Mouse (Mus musculus) urinary bladder, postnatal 25 days (tissue): ENCODE measurements around the gene Gpr107.
A peak's percentile ranks its signal among the peaks of the same experiment; 100 is the strongest.

ENCODE experiments used
- DNase-seq: peaks from one replicate; pipeline ENCODE4 v3.0.0; 2022; ENCODE audit warnings: low spot score

Gpr107 gene

DNA sequence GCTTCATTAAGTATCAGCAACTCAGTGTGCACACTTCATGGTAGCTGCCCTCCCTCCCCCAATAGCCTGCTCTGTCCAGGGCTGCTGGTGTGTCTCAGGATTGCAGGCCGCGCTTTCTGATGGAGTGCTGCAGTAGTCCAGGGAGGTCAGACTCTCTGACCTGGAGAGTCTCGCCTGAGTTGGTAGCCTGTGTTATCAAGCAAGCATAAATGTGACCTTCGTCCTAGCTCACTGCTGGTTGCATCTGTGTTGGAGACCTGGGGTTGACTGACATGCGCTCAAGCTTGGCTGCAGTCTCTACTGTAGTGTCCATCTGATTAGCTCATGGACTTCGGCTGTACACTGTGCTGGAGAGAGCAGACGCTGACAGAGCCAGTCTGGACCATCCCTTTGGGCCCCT lies 49.7 kb downstream of the Gpr107 start:
- DNase-seq, result no peak

DNA sequence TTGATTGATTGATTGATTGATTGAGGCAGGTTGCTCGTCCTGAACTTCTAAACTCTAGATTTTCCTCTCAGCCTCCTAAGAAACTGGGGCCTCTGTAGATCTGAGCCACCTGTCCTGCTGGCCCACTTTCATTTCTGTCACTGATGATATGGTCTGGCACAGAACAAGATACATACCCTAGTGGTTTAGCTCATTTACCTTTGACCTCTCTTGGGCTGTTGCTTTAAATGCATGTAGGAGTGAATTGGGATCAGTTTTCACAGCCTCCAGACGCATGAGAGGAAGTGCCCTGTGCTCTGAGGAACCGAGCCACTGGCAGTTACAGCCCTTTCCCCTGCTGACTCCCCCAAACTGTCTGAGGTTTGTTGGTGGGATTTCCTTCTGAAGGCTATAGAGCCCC lies 50.2 kb downstream of the Gpr107 start:
- no peak for DNase-seq

DNA sequence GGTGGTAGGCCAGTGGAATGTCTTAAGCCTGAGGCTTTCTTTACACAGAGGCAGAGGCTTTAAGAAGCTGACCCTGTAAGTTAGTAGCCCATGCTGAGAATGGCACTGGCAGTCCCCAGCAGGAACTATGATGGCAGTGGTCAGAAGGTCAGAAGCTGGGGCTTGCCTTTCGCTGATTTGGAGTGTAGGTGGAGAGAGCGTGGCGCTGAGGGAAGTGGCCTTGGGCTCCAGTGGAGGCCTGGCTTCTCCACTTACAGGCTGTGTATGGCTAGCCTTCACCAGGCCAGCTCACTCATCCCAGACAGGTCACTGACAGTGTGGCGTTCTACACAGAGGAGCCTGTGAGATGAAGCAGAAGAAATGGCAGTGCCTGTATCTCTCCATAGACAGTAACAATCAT lies 50.8 kb downstream of the Gpr107 start:
- DNase-seq, result no peak

DNA sequence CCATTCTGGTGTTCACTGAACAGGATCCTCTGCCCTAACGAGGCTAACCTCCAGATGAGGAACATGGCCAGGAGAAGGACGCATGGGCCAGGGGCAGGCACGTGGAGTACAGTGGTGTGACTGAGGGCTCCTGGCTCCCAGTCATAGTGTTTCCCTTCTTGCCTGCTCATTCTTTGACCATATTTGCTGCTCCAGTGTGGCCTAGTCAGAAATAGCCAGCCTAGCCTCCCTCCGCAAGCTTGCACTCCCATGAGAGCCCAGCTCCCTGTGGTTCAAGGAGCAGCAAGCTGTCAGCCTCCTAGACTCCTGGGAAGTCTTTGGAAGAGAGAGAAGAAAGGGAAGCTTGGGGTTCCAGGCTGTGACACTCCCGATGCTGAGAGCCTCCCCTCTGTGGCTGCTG lies 52.6 kb downstream of the Gpr107 start:
- DNase-seq, result no peak

DNA sequence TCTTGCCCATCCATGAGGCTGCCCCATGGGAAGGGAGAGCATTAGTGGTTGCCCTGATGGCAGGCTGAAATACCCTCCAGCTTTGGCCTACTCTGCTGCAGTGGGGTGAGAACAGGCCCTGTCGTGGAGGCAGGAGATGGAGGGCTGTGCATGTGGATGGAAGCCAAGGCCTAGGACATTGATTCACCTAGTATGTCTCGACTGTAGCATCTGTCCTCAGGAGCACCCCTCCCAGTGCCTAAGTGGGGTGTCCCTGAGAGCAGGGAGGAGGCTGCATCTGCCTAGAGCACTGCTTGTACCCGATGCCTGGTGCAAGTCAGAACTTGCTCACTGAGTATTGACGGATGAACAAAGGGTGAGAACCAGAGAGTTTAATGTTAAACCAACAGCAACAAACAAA lies 54.1 kb downstream of the Gpr107 start:
- no peak for DNase-seq

DNA sequence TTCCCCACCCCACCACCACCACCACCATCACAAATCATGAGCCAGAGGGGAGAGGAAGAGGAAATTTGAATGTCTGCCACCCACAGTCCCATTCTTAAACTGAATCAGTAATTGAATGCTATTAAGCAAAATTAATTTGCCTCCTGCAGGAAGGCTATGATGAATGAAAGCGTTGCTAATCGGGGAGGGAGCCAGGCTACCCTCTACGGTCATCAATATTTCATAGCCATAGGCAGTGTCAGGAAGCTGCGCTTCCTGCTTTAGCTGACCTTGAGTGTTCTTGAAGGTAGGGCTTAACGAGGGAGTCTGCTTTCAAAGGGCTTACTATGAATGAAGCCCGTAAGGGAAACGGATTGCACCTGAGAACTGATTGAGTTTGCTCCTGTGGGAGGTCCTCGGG lies 54.8 kb downstream of the Gpr107 start:
- no peak for DNase-seq

DNA sequence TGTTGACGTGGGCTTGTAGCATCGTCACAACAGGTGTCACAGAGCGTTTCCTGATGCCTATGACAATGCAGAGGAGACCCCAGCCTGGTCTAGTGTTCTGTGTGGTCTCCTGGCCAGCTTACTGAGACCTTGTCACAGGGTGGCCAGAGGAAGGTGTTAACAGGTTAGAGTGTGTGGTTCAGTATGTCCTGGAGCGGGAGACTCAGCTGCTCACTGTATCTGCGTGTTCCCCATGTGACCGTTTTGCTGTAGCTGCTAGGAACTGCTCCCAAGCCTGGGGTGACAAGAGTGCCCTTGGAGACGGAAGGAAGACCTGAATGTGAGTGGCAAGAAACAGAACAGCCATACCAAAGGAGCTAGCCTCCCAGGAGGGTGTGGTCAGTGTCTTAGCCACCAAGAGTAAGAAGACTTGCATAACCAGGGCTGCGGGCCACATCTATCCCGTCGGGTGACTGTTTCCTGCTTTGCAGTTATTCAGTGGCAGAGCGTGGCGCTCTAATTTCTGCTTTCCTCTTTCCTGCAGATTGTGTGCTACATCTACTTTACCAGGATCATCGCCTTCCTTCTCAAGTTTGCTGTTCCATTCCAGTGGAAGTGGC lies 56.5 kb downstream of the Gpr107 start:
- DNase-seq, result no peak

DNA sequence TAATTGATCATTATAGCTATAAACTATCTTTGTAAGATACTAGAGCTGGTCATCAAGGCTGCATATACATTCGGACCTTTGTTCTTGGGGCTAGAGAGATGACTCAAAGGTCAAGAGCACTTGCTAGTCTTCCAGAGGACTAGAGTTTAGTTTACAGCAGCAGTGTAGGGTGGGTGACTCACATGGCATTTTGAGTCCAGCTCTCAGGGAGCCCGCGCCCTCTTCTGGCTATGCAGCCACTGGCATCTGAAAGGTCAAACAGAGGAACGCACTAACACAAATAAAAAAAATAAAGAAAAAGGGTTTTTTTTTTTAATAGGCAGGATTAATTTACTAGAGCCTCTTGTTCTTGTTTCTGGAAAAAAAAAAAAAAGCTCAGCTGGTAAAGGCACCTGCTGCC lies 57.4 kb downstream of the Gpr107 start:
- DNase-seq, result peak; percentile 29

DNA sequence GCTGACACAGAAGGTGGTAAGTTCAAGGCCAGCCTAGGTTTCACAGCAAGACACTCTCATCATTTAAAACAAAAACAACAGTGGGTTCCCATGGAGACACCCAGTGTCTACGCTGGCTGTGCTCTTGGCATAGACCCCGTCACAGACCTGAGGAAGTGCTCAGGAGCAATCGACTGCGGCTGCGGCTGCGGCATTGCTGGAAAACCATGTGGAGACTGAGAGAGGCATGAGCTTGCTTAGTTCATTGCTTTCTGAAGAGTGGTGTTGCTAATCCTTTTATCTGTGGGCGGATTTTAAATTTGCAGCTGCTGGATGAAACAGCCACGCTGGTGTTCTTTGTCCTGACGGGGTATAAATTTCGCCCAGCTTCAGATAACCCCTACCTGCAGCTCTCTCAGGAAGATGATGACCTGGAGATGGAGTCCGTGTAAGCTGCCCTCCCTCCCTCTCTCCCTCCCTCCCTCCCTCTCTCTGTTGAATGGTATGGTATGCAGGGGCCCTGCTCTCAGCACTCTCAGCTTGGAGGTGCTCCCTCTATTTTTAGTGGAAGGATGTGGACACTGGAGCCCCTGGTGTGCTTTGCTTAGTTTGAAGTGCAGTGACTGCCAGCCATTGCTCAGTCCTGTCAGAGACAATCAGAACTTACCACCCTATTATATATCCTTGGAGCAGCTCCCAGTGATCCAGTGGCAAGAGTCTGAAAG lies 58.2 kb downstream of the Gpr107 start:
- no peak for DNase-seq

DNA sequence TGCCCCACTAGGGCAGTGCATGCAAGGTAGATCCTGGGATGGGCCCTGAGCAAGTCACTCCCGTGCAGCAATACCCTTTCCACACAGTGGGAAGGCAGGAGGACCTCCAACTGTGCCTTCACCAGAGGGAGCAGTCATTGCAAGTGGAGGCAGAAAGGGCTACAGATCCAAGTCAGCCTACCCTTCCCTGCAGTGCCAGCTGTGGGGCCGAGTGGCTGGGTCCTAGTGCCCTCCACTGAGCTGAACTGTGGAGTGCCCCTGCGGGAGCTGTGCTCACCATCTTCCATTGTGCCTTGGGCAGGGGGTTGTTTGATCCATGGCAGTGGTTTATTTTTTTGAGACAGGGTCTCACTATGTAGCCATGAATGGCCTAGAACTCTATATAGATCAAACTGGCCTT lies 59.1 kb downstream of the Gpr107 start:
- no peak for DNase-seq

DNA sequence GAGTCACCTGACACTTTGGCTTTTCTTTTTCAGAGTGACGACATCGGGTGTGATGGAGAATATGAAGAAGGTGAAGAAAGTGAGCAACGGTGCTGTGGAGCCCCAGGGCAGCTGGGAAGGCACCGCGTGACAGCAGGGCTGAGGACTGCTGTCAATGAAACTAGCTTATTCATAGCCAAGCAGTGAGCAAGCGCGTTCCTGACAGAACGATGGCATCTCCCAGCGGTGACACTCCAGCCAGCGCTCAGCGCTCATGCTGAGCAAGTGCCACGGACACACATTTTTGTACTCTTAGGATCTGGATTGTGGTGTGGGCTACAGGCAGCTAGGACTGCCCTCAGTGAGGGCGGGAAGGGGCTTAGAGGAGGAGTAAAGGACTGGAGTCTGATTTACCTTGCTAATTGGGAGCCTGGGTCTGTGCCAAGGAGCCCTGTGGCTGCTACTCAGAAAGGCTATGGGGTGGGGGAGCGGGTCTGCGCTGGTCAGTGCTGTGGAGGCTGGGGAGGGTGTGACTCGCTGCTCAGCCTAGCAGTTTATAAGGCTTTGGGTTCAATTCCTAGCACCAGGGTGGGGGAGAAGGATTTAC lies 62.2 kb downstream of the Gpr107 start:
- no peak for DNase-seq

DNA sequence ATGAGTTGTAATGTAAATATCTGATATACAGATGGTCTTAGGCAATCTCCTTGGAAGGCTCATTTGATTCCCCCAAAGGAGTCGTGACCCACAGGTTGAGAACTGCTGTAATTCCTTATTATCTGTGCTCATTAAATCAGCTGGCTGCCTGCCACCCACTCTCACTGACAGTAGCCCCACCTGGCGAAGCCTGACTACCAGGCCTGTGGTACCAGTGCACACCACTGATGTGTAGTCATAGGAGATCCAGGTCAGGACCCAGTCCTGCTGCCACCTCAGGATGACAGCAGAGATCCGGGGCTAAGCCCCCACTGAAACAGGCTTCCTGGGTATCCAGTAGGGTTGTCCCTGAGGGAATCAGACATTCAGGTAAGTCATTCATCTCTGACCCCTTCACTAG lies 66.5 kb downstream of the Gpr107 start:
- DNase-seq, result no peak

DNA sequence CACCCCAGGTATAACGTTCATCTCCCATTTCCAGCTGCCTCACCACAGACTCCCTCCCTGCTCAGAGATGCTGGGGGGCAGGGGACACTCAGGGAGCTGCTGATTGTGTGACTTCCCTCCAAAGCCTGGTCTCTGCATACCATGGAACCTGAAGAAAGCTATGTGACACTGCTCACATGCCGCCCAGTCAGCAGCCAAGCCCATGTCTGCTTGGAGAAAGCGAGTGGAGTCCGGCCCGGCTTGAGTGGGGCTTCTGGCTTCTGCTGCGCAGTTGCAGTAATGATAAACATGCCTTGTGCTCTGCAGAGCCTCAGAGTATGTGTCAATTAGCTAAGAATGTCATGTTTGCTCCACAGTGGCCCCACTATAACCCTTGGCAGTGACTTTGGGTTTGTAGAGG lies 67.4 kb downstream of the Gpr107 start:
- no peak for DNase-seq

DNA sequence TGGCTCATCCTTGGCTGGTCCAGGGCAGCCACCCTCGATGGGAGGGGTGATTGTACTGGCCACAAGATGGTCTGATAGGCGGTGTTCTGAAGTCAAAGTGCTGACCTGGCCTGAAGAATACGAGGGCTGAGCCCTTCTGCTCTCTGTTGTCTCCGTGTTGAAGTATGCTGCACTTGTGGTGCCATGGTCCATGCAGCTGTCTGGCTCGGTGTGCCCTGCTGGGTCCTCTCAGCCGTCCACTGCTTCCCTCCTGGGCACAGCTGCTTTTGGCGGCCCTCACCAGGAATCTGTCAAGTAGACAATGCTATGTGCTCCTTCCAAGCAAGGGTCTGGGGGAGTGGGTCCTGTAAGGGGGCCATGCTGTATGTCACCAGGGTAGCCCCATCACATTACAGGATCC lies 68.7 kb downstream of the Gpr107 start:
- no peak for DNase-seq

DNA sequence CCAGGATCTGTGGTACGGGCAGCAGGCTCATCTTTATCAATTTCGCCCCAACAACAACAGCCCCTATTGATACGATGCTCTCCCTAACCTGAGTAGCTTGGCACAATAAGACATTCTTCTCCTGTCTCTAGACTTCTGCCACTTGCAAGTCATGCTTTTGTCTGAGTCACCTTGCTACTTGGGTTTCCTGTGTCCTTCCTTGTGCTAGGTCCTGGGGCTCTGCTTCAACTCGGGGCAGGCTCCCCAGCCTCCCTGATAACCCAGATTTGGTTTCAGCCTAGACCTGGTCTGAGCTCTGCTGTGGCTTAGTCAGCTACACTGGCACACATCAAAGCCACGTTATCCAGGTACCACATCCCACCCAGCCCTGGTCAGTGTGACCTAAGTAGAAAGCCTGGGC lies 69.5 kb downstream of the Gpr107 start:
- DNase-seq, result no peak

DNA sequence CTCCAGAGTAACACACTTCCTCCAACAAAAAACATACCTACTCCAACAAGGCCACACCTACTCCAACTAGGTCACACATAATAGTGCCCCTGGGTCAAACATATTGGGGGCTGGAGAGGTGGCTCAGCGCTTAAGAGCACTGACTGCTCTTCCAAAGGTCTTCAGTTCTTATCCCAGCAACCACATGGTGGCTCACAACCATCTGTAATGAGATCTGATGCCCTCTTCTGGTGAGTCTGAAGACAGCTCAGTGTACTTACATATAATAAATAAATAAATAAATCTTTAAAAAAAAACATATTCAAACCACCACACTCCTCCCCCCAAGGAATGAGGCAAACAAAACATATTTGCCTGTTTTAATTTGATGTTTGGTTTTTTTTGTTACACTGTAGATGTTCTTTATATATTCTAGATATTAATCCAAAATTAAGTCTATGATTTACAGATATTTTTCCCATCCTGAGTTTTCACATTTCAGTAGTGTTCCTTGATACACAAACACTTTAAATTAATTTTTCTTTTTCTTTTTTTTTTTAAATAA lies 76.7 kb downstream of the Gpr107 start:
- no peak for DNase-seq

DNA sequence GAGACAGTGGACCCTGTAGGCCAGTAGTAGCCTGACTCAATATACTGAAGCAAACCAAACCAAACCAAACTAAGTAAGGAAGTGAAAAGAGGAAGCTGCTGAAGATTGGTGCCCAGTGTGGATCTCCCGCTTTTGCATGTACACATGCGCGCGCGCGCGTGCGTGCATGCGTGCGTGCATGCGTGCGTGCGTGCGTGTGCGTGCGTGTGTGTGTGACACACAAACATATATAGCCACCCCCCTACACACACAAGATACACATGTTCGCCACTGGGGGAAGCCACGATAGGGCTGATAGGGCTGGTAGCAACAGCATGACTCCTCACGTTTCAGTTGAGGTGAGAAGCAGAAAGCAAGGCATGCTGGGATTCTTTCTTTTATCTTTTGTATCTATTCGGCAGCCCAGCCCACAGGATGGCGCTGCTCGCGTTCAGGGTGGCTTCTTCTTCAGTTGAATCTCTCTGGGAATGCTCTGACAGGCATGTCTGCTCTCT lies 87.1 kb downstream of the Gpr107 start:
- no peak for DNase-seq

DNA sequence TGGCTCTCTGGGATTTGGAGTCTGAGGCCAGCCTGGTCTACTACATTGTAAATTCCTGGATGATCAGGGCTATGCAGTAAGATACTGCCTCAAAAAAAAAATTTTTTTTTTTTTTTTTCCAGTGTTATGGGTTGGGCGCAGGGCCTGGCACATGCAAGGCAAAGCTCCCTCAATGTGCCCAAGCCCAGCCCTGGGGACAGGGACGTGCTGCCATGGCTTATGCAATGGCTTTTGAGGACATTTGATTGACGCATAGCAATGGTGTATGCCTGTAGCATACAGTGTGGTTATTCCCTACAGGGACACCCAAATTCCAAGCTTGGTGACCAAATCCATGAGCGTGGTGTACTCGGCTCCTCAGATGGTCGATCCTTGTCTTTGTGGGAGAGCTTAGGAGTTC lies 87.7 kb downstream of the Gpr107 start:
- no peak for DNase-seq

DNA sequence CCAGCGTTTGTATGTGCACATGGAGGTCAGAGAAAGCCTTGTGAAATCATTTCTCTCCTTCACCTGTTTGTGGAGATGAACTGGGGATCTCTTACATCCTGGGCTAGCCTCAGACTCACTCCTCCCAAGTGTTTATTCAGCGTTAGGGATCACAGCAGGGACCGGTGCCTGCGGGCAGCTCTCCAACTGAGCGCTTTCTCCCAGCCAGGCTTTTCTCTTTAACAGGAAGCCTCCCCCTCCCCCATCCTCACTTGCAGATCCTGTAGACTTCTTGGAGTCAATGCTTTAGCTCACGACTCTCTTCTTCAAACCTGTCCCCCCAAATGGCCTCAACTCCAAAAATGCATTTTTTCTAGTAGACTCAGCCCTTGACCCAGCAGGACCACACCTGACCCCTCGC lies 89.5 kb downstream of the Gpr107 start:
- no peak for DNase-seq

DNA sequence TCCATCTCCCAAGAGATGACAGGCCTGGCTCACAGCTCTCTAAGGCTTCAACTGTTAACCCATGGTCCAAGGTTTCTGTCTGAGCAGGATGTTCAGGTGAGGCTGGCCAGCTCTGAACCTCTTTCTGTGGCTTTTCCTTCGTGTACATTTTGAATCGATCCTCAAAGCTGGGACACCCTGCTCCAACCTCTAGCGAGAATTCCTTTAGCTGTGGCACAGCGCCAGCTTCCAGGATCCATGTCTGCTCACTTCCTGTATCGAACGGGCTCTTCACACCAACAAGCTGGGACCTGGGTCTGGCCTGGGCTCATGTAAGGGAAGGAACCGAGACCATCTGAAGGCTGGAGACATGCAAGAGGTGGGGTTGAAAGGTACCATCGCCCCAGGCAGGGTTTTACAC lies 92.1 kb downstream of the Gpr107 start:
- no peak for DNase-seq

DNA sequence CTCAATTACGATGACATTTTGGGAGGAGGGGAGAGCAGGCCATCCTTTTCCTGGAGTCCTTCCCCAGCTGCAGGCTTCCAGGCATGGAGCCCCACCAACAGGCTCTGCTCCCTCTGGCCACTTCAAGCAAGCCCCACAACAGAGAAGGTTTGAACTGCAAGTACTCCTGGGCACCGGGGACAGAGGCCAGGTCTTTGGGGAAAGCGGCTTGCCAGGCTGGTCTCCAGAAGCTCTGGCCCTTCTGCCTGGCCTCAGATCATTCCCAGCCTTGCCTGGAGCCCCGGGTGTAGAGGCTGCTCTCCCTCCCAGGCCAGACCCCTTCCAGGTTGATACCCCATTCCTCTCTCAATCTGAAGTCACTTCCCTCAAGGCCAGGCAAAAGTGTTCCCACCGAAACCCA lies 92.9 kb downstream of the Gpr107 start:
- no peak for DNase-seq

DNA sequence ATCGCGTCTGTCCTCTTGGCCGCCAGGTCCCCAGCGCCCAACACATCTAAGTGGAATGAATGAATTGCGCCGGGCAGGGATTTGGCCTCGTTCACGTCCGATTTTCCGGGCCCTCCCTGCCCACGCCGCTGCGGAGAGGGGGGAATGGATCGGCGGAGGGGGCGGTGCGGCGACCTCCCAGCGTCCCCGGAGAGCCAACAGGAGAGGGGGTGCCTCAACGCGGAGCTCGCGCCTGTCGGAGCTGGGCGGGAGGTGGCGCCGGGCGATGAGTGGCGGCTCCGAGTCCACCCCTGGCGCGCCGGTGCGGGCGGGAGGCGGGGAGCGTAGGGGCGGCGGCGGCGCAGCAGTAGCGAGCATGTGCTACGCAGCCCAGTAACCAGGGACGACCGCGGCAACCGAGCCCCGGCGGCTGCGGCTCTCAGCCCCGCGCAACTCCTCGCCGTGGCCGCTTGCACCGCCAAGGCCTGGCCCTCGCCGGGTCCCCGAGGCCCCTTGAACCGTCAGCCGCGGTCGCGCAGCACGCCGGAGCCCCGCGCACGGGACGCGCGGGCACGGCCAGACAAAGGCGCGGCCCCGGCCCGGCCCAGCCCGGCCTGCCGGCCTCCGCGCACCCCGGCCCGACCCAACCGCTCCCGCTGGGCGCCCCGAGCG lies 93.5 kb downstream of the Gpr107 start, which contains the start of gene Ncs1:
Gene Ncs1 (plus strand): TSS at position 333 of the 651 bp plus-strand sequence.
- peak; percentile 57 for DNase-seq
